Mouse (Mus musculus) stomach, embryonic 15.5 days (tissue): Measurements from ENCODE around the gene Washc2. TPM values are rescaled to one million over a fixed set of nuclear protein-coding genes. Genes with fewer than 3 reads are reported as not detected.

Experiments
- ATAC-seq: fragments of 200-750 bp; cut with Nextera tagmentation; 2 replicates; pipeline ENCODE4 v1.8.0; 2017; ENCODE audit warnings: low read depth, moderate number of reproducible peaks, moderate TSS enrichment; ENCODE audit not compliant: insufficient read depth, low FRiP score
- H3K27ac ChIP-seq: fragments of 300-500 bp; sonication (generic); 2 replicates; pipeline ENCODE4 v1.5.1; 2015; ENCODE audit warnings: mild to moderate bottlenecking, inconsistent platforms
- H3K27me3 ChIP-seq: fragments of 300-500 bp; sonication (generic); replicated peaks from 2 replicates; pipeline ENCODE4 v1.6.1; 2015; ENCODE audit warnings: inconsistent platforms
- H3K36me3 ChIP-seq: fragments of 300-500 bp; sonication (generic); 2 replicates; pipeline ENCODE4 v1.6.1; 2015; ENCODE audit warnings: inconsistent platforms
- H3K4me1 ChIP-seq: fragments of 300-500 bp; sonication (generic); 2 replicates; pipeline ENCODE4 v1.6.1; 2015; ENCODE audit warnings: inconsistent platforms
- H3K4me2 ChIP-seq: fragments of 300-500 bp; sonication (generic); 2 replicates; pipeline ENCODE4 v1.6.1; 2015; ENCODE audit warnings: mild to moderate bottlenecking, inconsistent platforms
- H3K4me3 ChIP-seq: fragments of 300-500 bp; sonication (generic); replicated peaks from 2 replicates; pipeline ENCODE4 v1.5.1; 2015; ENCODE audit warnings: inconsistent platforms
- H3K9ac ChIP-seq: fragments of 300-500 bp; sonication (generic); 2 replicates; pipeline ENCODE4 v1.6.1; 2015; ENCODE audit warnings: inconsistent platforms
- H3K9me3 ChIP-seq: fragments of 300-500 bp; sonication (generic); 2 replicates; pipeline ENCODE4 v1.6.1; 2016; ENCODE audit warnings: inconsistent platforms
- WGBS: fragments of 180-500 bp; shearing (Covaris S2); methylation state at CpG from one replicate; pipeline ENCODE4 v1.1.7; 2015; 5-methylcytosine and 5-hydroxymethylcytosine counted together
- polyA plus RNA-seq: library from polyadenylated mRNA; unstranded; fragments of >200 nt; fragmentation: Nextera tagmentation; extraction: Ambion mirVana; gene quantifications from 2 replicates; pipeline ENCODE4 v1.2.1, GENCODE M21; 2015

The Washc2 gene
- polyA plus RNA-seq, 1 experiment from 2014 or later = 36.7 TPM

DNA sequence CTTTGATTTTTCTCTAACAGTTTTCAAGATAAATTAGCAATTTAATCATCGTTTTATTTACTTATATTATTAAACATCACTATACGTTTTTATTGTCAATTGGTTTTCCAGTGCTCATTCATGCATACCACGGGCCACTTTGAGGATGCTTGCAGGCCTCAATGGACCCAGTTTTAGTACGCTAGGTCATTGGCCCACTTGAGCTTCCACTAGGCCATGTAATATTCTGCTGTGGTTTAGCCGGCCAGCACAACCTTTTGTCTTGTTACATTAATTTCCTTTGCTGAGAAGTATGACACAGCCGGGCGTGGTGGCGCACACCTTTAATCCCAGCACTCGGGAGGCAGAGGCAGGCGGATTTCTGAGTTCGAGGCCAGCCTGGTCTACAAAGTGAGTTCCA lies 57.0 kb downstream of the Washc2 start:
- H3K9me3 ChIP-seq = no peaks in the 10 kb centered on the region
- WGBS = 86% methylated on average over 11 of the region's 11 CpGs
- no peak for ATAC-seq
- H3K9ac ChIP-seq = no peak overlapping the region
- no peaks in the 10 kb centered on the region; the same call in 1 of the 2 replicates for H3K4me1 ChIP-seq
- no peak overlapping the region for H3K27ac ChIP-seq
- peak overlapping the region; percentile 59 for H3K4me3 ChIP-seq
- no peaks in the 10 kb centered on the region for H3K27me3 ChIP-seq
- H3K36me3 ChIP-seq = 0 out of 2 replicates have a peak, but pooled peaks cover under 1% of the 10 kb centered on the region
- peak overlapping the region; percentile 72 for H3K4me2 ChIP-seq

- WGBS = 71% methylated on average over 4 of the region's 4 CpGs
- Histone ChIP-seq H3K27ac (no peak overlapping the region), H3K4me2 (no peak overlapping the region), H3K9ac (no peak overlapping the region), H3K9me3 (no peaks in the 10 kb centered on the region), H3K4me3 (no peak overlapping the region), H3K36me3 (no peaks in the 10 kb centered on the region), H3K27me3 (no peaks in the 10 kb centered on the region), H3K4me1 (no peaks in the 10 kb centered on the region; the same call in 1 of the 2 replicates)
- ATAC-seq = no peak
These were observed 57.8 kb downstream of the Washc2 start for GRCm38 (mm10) chr6:116265603-116266002.

GRCm38 (mm10) chr6:116266273-116267109 lies 58.7 kb downstream of the Washc2 start:
- no peak overlapping the region for H3K9ac ChIP-seq
- no peak overlapping the region for H3K4me3 ChIP-seq
- no peaks in the 10 kb centered on the region for H3K9me3 ChIP-seq
- 26% methylated on average over 11 of the region's 11 CpGs for WGBS
- ATAC-seq = no peak
- no peaks in the 10 kb centered on the region for H3K36me3 ChIP-seq
- H3K27me3 ChIP-seq = no peaks in the 10 kb centered on the region
- H3K4me2 ChIP-seq = peak overlapping the region; percentile 17; the same call in 1 of the 2 replicates
- H3K27ac ChIP-seq = no peak overlapping the region
- no peaks in the 10 kb centered on the region; the same call in 1 of the 2 replicates for H3K4me1 ChIP-seq

GRCm38 (mm10) chr6:116267110-116267423 lies 59.2 kb downstream of the Washc2 start:
- H3K4me1 ChIP-seq = no peaks in the 10 kb centered on the region; the same call in 1 of the 2 replicates
- no peak overlapping the region for H3K4me3 ChIP-seq
- WGBS = 84% methylated on average over 1 of the region's 1 CpGs
- no peak overlapping the region for H3K4me2 ChIP-seq
- no peak overlapping the region for H3K27ac ChIP-seq
- ATAC-seq = no peak
- no peak overlapping the region for H3K9ac ChIP-seq
- H3K36me3 ChIP-seq = no peaks in the 10 kb centered on the region
- no peaks in the 10 kb centered on the region for H3K27me3 ChIP-seq
- H3K9me3 ChIP-seq = no peaks in the 10 kb centered on the region

- Histone ChIP-seq H3K9me3 (no peaks in the 10 kb centered on the region), H3K27ac (no peak overlapping the region), H3K4me3 (no peak overlapping the region), H3K27me3 (no peaks in the 10 kb centered on the region), H3K36me3 (no peaks in the 10 kb centered on the region), H3K4me2 (no peak overlapping the region), H3K4me1 (no peaks in the 10 kb centered on the region), H3K9ac (no peak overlapping the region)
- ATAC-seq = no peak
- 83% methylated on average over 4 of the region's 4 CpGs for WGBS
These were observed 67.9 kb downstream of the Washc2 start for GRCm38 (mm10) chr6:116275695-116276094.

DNA sequence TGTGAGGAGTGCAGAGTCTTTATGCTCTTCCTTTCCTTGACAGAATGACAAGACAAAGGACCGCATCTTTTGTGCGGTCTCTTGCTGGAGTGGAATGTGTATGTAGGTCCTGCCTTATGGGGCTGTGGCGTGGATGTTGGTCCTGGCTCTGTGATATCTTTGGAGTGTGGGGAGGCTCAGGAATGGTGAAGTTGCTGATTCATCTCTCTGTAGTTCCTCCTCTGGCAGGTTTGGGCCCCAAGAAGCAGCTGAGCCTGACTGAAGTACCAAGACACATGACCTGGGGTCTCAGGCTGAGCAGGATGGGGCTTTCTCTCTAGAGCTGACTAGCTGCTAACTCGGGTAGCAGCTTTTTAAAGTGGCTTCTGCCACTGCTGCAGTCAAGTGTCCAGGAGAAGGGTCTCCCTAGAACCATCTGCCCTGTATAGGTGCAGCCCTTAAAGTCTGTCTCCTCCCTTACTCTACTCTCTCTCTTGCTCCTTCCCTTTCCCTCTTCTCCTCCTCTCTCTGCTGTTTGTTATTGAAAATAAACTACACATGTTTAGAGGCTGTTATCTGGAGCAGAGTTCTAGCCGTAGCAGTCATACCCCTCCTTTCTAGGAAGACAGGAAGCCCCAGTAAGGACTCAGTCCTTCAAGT lies 71.0 kb downstream of the Washc2 start:
- ATAC-seq = no peak
- Histone ChIP-seq H3K4me3 (no peak overlapping the region), H3K27ac (no peak overlapping the region), H3K4me2 (no peak overlapping the region), H3K4me1 (no peaks in the 10 kb centered on the region), H3K9ac (no peak overlapping the region), H3K36me3 (no peaks in the 10 kb centered on the region), H3K27me3 (no peaks in the 10 kb centered on the region), H3K9me3 (no peaks in the 10 kb centered on the region)
- WGBS = 69% methylated on average over 5 of the region's 5 CpGs

DNA sequence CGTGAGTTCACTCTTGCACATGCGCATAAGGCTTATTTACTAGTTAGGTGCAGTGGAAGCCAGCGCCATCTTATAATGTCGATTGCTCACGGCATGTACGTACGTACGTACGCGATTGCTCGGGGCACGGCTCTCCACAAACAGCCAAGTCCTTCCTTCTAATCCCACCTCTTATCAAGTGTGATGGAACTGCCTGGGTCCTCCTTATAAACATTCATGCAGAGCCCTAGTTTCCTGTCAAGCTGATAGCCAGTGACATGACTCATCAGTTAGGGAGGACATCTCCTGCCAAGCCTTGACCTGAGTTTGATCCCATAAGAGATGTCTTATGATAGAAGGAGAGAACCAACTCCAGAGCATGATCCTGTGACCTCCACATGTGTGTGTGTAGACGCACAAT lies 73.2 kb downstream of the Washc2 start:
- Histone ChIP-seq H3K9me3 (no peaks in the 10 kb centered on the region), H3K27me3 (no peaks in the 10 kb centered on the region), H3K9ac (no peak overlapping the region), H3K4me2 (no peak overlapping the region), H3K27ac (no peak overlapping the region), H3K4me1 (no peaks in the 10 kb centered on the region), H3K4me3 (no peak overlapping the region), H3K36me3 (no peaks in the 10 kb centered on the region)
- ATAC-seq = no peak
- 93% methylated on average over 13 of the region's 13 CpGs for WGBS

DNA sequence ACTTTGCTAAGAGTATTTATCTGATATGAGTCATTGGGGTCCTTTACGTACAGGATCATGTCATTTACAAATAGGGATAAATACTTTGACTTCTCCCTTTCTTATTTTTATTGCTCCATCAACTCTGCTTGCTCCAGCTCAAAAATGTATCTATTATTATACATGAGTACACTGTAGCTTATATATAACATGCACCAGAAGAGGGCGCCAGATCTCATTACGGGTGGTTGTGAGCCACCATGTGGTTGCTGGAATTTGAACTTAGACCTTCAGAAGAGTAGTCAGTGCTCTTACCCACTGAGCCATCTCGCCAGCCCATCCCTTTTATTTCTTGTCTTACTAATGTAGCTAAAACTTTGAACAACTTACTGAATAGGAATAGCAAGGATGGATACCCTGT lies 74.7 kb downstream of the Washc2 start:
- 48% methylated on average over 4 of the region's 4 CpGs for WGBS
- no peaks in the 10 kb centered on the region for H3K9me3 ChIP-seq
- H3K36me3 ChIP-seq = no peaks in the 10 kb centered on the region
- H3K4me1 ChIP-seq = no peaks in the 10 kb centered on the region
- ATAC-seq = no peak
- H3K27ac ChIP-seq = no peak overlapping the region
- H3K4me3 ChIP-seq = no peak overlapping the region
- H3K4me2 ChIP-seq = no peak overlapping the region
- no peak overlapping the region for H3K9ac ChIP-seq
- H3K27me3 ChIP-seq = no peaks in the 10 kb centered on the region

DNA sequence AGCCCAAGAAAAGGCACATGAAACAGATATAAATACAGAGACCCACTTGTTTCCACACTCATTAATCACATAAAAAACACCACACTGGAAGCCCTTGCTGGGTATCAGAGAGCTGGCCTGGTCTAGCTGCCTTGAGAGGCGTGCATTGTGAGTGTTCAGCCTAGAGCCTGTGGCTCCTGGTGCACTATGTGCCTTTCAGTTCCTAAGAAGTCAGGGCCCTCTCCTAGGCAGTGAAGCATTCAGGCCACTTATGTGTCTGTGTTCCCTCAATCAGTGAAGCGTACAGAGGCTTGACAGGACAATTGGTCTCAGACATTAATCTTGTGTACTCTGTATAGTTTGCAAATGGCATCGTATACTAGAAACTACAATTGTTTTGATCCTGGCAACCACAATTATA lies 75.4 kb downstream of the Washc2 start:
- no peaks in the 10 kb centered on the region for H3K4me1 ChIP-seq
- ATAC-seq = no peak

DNA sequence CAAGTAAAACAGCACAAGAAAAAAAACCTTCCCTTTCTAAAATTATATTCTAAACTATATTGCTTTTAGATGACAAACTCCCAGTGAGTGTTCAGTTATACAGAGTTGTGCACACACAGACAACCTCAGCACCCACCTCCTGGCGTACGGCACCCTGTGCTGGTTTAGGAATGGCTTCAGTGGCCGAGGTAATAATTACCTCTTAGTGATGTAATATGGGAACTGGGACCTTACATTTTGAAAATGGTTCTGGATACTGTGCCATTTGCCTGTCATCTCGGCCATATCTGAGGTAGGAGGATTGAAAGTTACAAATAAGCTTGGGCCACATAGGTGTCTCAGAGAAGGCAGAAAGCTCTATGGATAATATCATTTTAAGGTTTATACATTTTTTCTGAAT lies 78.5 kb downstream of the Washc2 start:
- ATAC-seq = no peak
- no peak overlapping the region for H3K27ac ChIP-seq
- no peak overlapping the region for H3K4me2 ChIP-seq
- WGBS = 85% methylated on average over 4 of the region's 4 CpGs
- H3K36me3 ChIP-seq = no peaks in the 10 kb centered on the region
- H3K4me1 ChIP-seq = no peaks in the 10 kb centered on the region
- no peak overlapping the region for H3K4me3 ChIP-seq
- no peaks in the 10 kb centered on the region for H3K9me3 ChIP-seq
- H3K27me3 ChIP-seq = no peaks in the 10 kb centered on the region
- no peak overlapping the region for H3K9ac ChIP-seq

More for the DNA sequence above, 75.4 kb downstream of the Washc2 start:
- no peaks in the 10 kb centered on the region for H3K36me3 ChIP-seq
- no peaks in the 10 kb centered on the region for H3K9me3 ChIP-seq
- WGBS = 85% methylated on average over 3 of the region's 3 CpGs
- H3K27ac ChIP-seq = no peak overlapping the region
- no peak overlapping the region for H3K4me2 ChIP-seq
- no peak overlapping the region for H3K4me3 ChIP-seq
- H3K27me3 ChIP-seq = no peaks in the 10 kb centered on the region
- H3K9ac ChIP-seq = no peak overlapping the region

DNA sequence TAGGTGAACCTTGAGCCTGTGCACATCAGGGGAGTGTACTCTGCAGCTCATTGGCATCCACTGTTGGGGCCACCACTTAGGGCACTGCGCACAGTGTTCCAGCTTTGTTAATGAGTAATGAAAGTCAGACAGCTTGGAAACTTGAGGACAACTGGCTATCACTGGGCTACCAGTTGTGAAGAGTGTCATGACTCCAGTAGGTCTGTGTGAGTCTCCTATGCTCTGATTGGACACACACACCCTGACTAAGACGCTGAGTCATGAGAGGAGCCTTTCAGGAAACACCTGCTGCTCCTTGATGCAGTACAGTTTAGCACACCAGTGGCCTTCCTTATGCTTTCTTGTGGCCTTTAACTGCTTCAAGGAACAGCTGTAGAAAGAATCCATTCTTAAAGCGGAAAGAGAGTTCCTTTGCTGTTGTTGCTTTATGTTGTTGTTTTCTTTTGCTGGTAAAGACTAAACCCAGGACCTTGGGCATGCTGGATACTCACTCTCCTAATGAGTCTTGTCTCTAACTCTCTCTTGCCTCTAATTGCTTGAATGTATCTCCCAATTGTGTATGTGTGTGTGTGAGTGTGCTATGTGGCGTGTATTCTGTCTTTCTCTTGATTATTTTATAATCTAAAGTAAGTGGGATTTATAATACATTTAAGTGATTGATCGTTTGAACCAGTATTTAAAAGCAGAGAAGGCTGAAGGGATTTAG lies 79.2 kb downstream of the Washc2 start:
- ATAC-seq = peak; percentile 98
- H3K4me2 ChIP-seq = no peak overlapping the region
- H3K27me3 ChIP-seq = no peaks in the 10 kb centered on the region
- WGBS = 66% methylated on average over 5 of the region's 5 CpGs
- H3K36me3 ChIP-seq = no peaks in the 10 kb centered on the region
- no peaks in the 10 kb centered on the region for H3K4me1 ChIP-seq
- no peak overlapping the region for H3K9ac ChIP-seq
- H3K9me3 ChIP-seq = no peaks in the 10 kb centered on the region
- no peak overlapping the region for H3K27ac ChIP-seq
- no peak overlapping the region for H3K4me3 ChIP-seq

DNA sequence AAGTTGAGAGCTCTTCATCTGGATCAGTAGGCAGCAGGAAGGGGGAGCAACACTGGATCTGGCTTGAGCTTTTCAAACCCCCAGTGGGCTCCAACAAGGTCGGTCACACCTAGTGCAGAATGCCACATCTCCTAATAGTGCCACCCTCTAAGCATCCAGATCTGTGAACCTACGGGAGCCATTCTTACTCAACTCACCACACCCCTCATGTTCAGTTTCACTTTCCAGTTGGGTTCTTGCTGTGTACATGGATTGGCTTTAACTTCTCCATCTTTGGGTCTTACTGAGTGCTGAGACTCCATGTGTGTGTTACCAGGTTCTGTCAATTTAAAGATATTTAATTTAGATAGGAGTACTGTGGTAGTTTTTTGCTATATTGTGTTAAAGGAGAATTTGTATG lies 103.6 kb downstream of the Washc2 start:
- 81% methylated on average over 2 of the region's 2 CpGs for WGBS
- H3K27me3 ChIP-seq = no peaks in the 10 kb centered on the region
- ATAC-seq = no peak
- H3K36me3 ChIP-seq = no peaks in the 10 kb centered on the region
- H3K9ac ChIP-seq = no peak overlapping the region
- H3K9me3 ChIP-seq = no peaks in the 10 kb centered on the region
- no peak overlapping the region for H3K4me3 ChIP-seq
- H3K27ac ChIP-seq = no peak overlapping the region
- H3K4me1 ChIP-seq = no peaks in the 10 kb centered on the region
- no peak overlapping the region for H3K4me2 ChIP-seq
